Mouse (Mus musculus) right cerebral cortex, postnatal 36 days (tissue): ENCODE results near the gene Tbccd1.

ENCODE experiments used
- DNase-seq, 2 experiments: peaks; one replicate each; pipeline ENCODE4 v3.0.0; 2022; ENCODE audit warnings: low spot score in 2 of 2, mixed read lengths in 1 of 2

Gene Tbccd1

GRCm38 (mm10) chr16:22857431-22858113, at the start of gene Tbccd1, which contains the start of gene Dnajb11:
Tbccd1 (minus strand) TSS chr16:22857669.
Dnajb11 (plus strand) TSS chr16:22857845.
- DNase-seq: peak; percentile 100

GRCm38 (mm10) chr16:22901326-22901725, 43.9 kb upstream of the Tbccd1 start:
- no peak for DNase-seq

GRCm38 (mm10) chr16:22899866-22900570, 42.5 kb upstream of the Tbccd1 start:
- no peak for DNase-seq

- no peak for DNase-seq
Observed at GRCm38 (mm10) chr16:22899346-22899745, 41.9 kb upstream of the Tbccd1 start.

- DNase-seq: no peak
Observed at GRCm38 (mm10) chr16:22896618-22897017, 39.1 kb upstream of the Tbccd1 start.

GRCm38 (mm10) chr16:22894095-22894494, 36.6 kb upstream of the Tbccd1 start:
- DNase-seq: no peak

GRCm38 (mm10) chr16:22891733-22892154, 34.3 kb upstream of the Tbccd1 start:
- DNase-seq: no peak

GRCm38 (mm10) chr16:22890683-22891510, 33.4 kb upstream of the Tbccd1 start, which contains the start of gene Ahsg:
Ahsg (plus strand) TSS chr16:22891277.
- no peak for DNase-seq

GRCm38 (mm10) chr16:22889716-22890115, 32.2 kb upstream of the Tbccd1 start:
- no peak for DNase-seq

GRCm38 (mm10) chr16:22888835-22889234, 31.4 kb upstream of the Tbccd1 start:
- DNase-seq: no peak

GRCm38 (mm10) chr16:22886726-22887125, 29.3 kb upstream of the Tbccd1 start:
- DNase-seq: no peak

- DNase-seq: no peak
Observed at GRCm38 (mm10) chr16:22885356-22885755, 27.9 kb upstream of the Tbccd1 start.

- no peak for DNase-seq
Observed at GRCm38 (mm10) chr16:22883441-22883840, 26.0 kb upstream of the Tbccd1 start.

- DNase-seq: no peak
Observed at GRCm38 (mm10) chr16:22881487-22881886, 24.0 kb upstream of the Tbccd1 start.

- no peak for DNase-seq
Observed at GRCm38 (mm10) chr16:22880900-22881299, 23.4 kb upstream of the Tbccd1 start.

- no peak for DNase-seq
Observed at GRCm38 (mm10) chr16:22879945-22880595, 22.6 kb upstream of the Tbccd1 start.

GRCm38 (mm10) chr16:22878716-22879115, 21.2 kb upstream of the Tbccd1 start:
- no peak for DNase-seq

GRCm38 (mm10) chr16:22877660-22878390, 20.4 kb upstream of the Tbccd1 start:
- DNase-seq: no peak

- DNase-seq: no peak
Observed at GRCm38 (mm10) chr16:22876218-22877043, 19.0 kb upstream of the Tbccd1 start.

GRCm38 (mm10) chr16:22873369-22873768, 15.9 kb upstream of the Tbccd1 start:
- DNase-seq: no peak
